Mouse (Mus musculus) embryonic facial prominence, embryonic 10.5 days (tissue): ENCODE data around the gene Camk2d. TPM values are rescaled to one million over a fixed set of nuclear protein-coding genes. Genes with fewer than 3 reads are reported as not detected.

Experiments
- DNase-seq: peaks from one replicate; pipeline ENCODE4 v3.0.0-alpha.2; 2017; ENCODE audit warnings: low spot score
- H3K27ac ChIP-seq: fragments of 300-500 bp; sonication (generic); replicated peaks from 2 replicates; pipeline ENCODE4 v1.5.1; 2016; ENCODE audit warnings: mild to moderate bottlenecking
- H3K27me3 ChIP-seq: fragments of 300-500 bp; sonication (generic); replicated peaks from 2 replicates; pipeline ENCODE4 v1.6.1; 2016; ENCODE audit warnings: low read depth, mild to moderate bottlenecking; ENCODE audit not compliant: poor library complexity, severe bottlenecking
- H3K36me3 ChIP-seq: fragments of 300-500 bp; sonication (generic); replicated peaks from 2 replicates; pipeline ENCODE4 v1.6.1; 2016; ENCODE audit warnings: mild to moderate bottlenecking, moderate library complexity
- H3K4me1 ChIP-seq: fragments of 300-500 bp; sonication (generic); 2 replicates; pipeline ENCODE4 v1.6.1; 2016
- H3K4me3 ChIP-seq: fragments of 300-500 bp; sonication (generic); 2 replicates; pipeline ENCODE4 v1.5.1; 2016; ENCODE audit warnings: mild to moderate bottlenecking, moderate library complexity
- H3K9me3 ChIP-seq: fragments of 300-500 bp; sonication (generic); 2 replicates; pipeline ENCODE4 v1.6.1; 2016; ENCODE audit warnings: mild to moderate bottlenecking
- whole genome bisulfite sequencing: fragments of 180-500 bp; shearing (Covaris S2); methylation state at CpG from one replicate; pipeline ENCODE4 v1.1.7; 2016; 5-methylcytosine and 5-hydroxymethylcytosine counted together
- polyA plus RNA-seq: library from polyadenylated mRNA; unstranded; fragments of >200 nt; fragmentation: Nextera tagmentation; extraction: Ambion mirVana; gene quantifications from 2 replicates; pipeline ENCODE4 v1.2.1, GENCODE M21; 2016

Gene Camk2d
- polyA plus RNA-seq, 1 experiment from 2014 or later, result 13.7 TPM

GRCm38 (mm10) chr3:126685363-126685762, 89.3 kb downstream of the Camk2d start:
- 70% methylated on average over 5 of the region's 6 CpGs for WGBS
- Histone ChIP-seq H3K4me1 (peaks cover 5% of the 10 kb centered on the region; the same call in 1 of the 2 replicates), H3K4me3 (no peak overlapping the region), H3K36me3 (no peaks in the 10 kb centered on the region), H3K27me3 (no peaks in the 10 kb centered on the region), H3K9me3 (no peaks in the 10 kb centered on the region), H3K27ac (no peak overlapping the region)
- no peak for DNase-seq

GRCm38 (mm10) chr3:126687150-126687549, 91.0 kb downstream of the Camk2d start:
- WGBS, result 84% methylated on average over 4 of the region's 4 CpGs
- Histone ChIP-seq H3K4me1 (peaks cover 7% of the 10 kb centered on the region), H3K27ac (no peak overlapping the region), H3K36me3 (no peaks in the 10 kb centered on the region), H3K4me3 (no peak overlapping the region), H3K27me3 (no peaks in the 10 kb centered on the region), H3K9me3 (no peaks in the 10 kb centered on the region)
- no peak for DNase-seq

GRCm38 (mm10) chr3:126688516-126688915, 92.4 kb downstream of the Camk2d start:
- H3K4me3 ChIP-seq, result no peak overlapping the region
- no peaks in the 10 kb centered on the region for H3K36me3 ChIP-seq
- H3K27ac ChIP-seq, result no peak overlapping the region
- DNase-seq, result no peak
- H3K27me3 ChIP-seq, result no peaks in the 10 kb centered on the region
- H3K9me3 ChIP-seq, result no peaks in the 10 kb centered on the region
- 69% methylated on average over 2 of the region's 2 CpGs for WGBS
- peaks cover 20% of the 10 kb centered on the region for H3K4me1 ChIP-seq

GRCm38 (mm10) chr3:126690627-126691505, 94.8 kb downstream of the Camk2d start:
- no peaks in the 10 kb centered on the region for H3K9me3 ChIP-seq
- no peak overlapping the region for H3K4me3 ChIP-seq
- no peak for DNase-seq
- H3K27ac ChIP-seq, result no peak overlapping the region
- H3K27me3 ChIP-seq, result no peaks in the 10 kb centered on the region
- WGBS, result 90% methylated on average over 13 of the region's 13 CpGs
- H3K4me1 ChIP-seq, result peaks cover 25% of the 10 kb centered on the region
- no peaks in the 10 kb centered on the region for H3K36me3 ChIP-seq

- no peak for DNase-seq
- no peak overlapping the region for H3K27ac ChIP-seq
- WGBS, result 90% methylated on average over 2 of the region's 2 CpGs
- no peaks in the 10 kb centered on the region for H3K27me3 ChIP-seq
- H3K9me3 ChIP-seq, result no peaks in the 10 kb centered on the region
- H3K36me3 ChIP-seq, result no peaks in the 10 kb centered on the region
- H3K4me1 ChIP-seq, result peaks cover 26% of the 10 kb centered on the region
- no peak overlapping the region for H3K4me3 ChIP-seq
Measured at GRCm38 (mm10) chr3:126691565-126691964, 95.5 kb downstream of the Camk2d start.

GRCm38 (mm10) chr3:126692797-126693196, 96.7 kb downstream of the Camk2d start:
- no peaks in the 10 kb centered on the region for H3K9me3 ChIP-seq
- no peaks in the 10 kb centered on the region for H3K27me3 ChIP-seq
- 81% methylated on average over 8 of the region's 8 CpGs for WGBS
- no peak overlapping the region for H3K27ac ChIP-seq
- H3K4me1 ChIP-seq, result peaks cover 28% of the 10 kb centered on the region
- DNase-seq, result no peak
- no peaks in the 10 kb centered on the region for H3K36me3 ChIP-seq
- H3K4me3 ChIP-seq, result no peak overlapping the region

- H3K4me1 ChIP-seq, result peaks cover 28% of the 10 kb centered on the region
- WGBS, result 53% methylated on average over 7 of the region's 7 CpGs
- H3K27ac ChIP-seq, result no peak overlapping the region; the same call in 1 of the 2 replicates
- DNase-seq, result no peak
- no peak overlapping the region for H3K4me3 ChIP-seq
- H3K9me3 ChIP-seq, result no peaks in the 10 kb centered on the region
- no peaks in the 10 kb centered on the region for H3K36me3 ChIP-seq
- H3K27me3 ChIP-seq, result no peaks in the 10 kb centered on the region
Measured at GRCm38 (mm10) chr3:126693302-126693701, 97.2 kb downstream of the Camk2d start.

GRCm38 (mm10) chr3:126695456-126696293, 99.6 kb downstream of the Camk2d start:
- Histone ChIP-seq H3K27me3 (no peaks in the 10 kb centered on the region), H3K36me3 (no peaks in the 10 kb centered on the region), H3K4me1 (peaks cover 35% of the 10 kb centered on the region), H3K9me3 (no peaks in the 10 kb centered on the region), H3K4me3 (no peak overlapping the region), H3K27ac (peak overlapping the region; percentile 10; the same call in 1 of the 2 replicates)
- DNase-seq, result peak; percentile 44
- WGBS, result 25% methylated on average over 12 of the region's 12 CpGs

- no peaks in the 10 kb centered on the region for H3K36me3 ChIP-seq
- DNase-seq, result no peak
- 77% methylated on average over 6 of the region's 6 CpGs for WGBS
- H3K4me3 ChIP-seq, result no peak overlapping the region
- peaks cover 35% of the 10 kb centered on the region for H3K4me1 ChIP-seq
- H3K27ac ChIP-seq, result no peak overlapping the region
- no peaks in the 10 kb centered on the region for H3K27me3 ChIP-seq
- H3K9me3 ChIP-seq, result no peaks in the 10 kb centered on the region
Measured at GRCm38 (mm10) chr3:126696620-126697019, 100.5 kb downstream of the Camk2d start.

- Histone ChIP-seq H3K9me3 (no peaks in the 10 kb centered on the region), H3K4me1 (peaks cover 31% of the 10 kb centered on the region), H3K27ac (no peak overlapping the region), H3K27me3 (no peaks in the 10 kb centered on the region), H3K36me3 (no peaks in the 10 kb centered on the region), H3K4me3 (no peak overlapping the region)
- WGBS, result 80% methylated on average over 3 of the region's 3 CpGs
- DNase-seq, result no peak
Measured at GRCm38 (mm10) chr3:126699740-126700139, 103.6 kb downstream of the Camk2d start.

- H3K9me3 ChIP-seq, result no peaks in the 10 kb centered on the region
- H3K27me3 ChIP-seq, result no peaks in the 10 kb centered on the region
- peaks cover 23% of the 10 kb centered on the region for H3K4me1 ChIP-seq
- no peak overlapping the region for H3K4me3 ChIP-seq
- H3K27ac ChIP-seq, result no peak overlapping the region
- DNase-seq, result no peak
- H3K36me3 ChIP-seq, result no peaks in the 10 kb centered on the region
- 83% methylated on average over 6 of the region's 6 CpGs for whole genome bisulfite sequencing
Measured at GRCm38 (mm10) chr3:126701067-126701466, 105.0 kb downstream of the Camk2d start.

GRCm38 (mm10) chr3:126701586-126701985, 105.5 kb downstream of the Camk2d start:
- no peak overlapping the region for H3K27ac ChIP-seq
- no peaks in the 10 kb centered on the region for H3K9me3 ChIP-seq
- 90% methylated on average over 6 of the region's 6 CpGs for WGBS
- H3K4me1 ChIP-seq, result peaks cover 21% of the 10 kb centered on the region
- H3K27me3 ChIP-seq, result no peaks in the 10 kb centered on the region
- H3K4me3 ChIP-seq, result no peak overlapping the region
- H3K36me3 ChIP-seq, result no peaks in the 10 kb centered on the region
- no peak for DNase-seq
